Mouse (Mus musculus) olfactory bulb, adult 2 months (tissue): ENCODE measurements around the gene Capn15.

ENCODE experiments used
- CTCF ChIP-seq: fragments of 200-500 bp; IDR thresholded peaks from 2 replicates; pipeline ENCODE4 v1.5.1; 2012; ENCODE audit warnings: low read depth, mild to moderate bottlenecking, low read length, moderate library complexity; ENCODE audit not compliant: insufficient read depth
- POLR2A ChIP-seq: fragments of 200-500 bp; IDR thresholded peaks from 2 replicates; pipeline ENCODE4 v1.6.1; 2012; ENCODE audit warnings: mild to moderate bottlenecking, low read depth, low read length, moderate library complexity; ENCODE audit not compliant: insufficient read depth

DNA sequence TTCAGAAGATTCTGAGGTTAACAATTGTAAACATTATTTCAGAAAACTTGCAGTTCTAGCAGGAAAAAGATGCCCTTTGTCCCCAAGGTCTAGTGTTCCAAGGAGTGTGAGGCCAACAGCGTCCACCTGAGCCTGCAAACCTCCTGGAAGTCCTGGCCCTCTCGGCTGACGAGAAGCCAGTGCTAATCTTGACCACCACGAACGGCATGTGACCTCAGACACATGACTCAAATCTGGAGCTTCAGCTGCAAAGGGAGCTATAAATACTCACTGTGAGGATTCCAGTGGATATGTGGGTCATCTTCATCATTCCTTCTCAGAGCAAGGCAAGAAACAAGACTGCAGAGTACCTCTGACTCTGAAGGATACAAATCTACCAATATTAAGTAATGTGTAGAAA is 32.4 kb upstream of the Capn15 start:
- no peak for TF ChIP-seq CTCF
- TF ChIP-seq POLR2A, result no peak
